Mouse (Mus musculus) CH12F3 (cell line): ENCODE measurements around the gene Tstd1.

Experiments used
- in situ Hi-C: fragments of 300-500 bp; cut with MboI; formaldehyde crosslinking; loops from 2 replicates; pipeline ENCODE4 v1.14.3; 2020; ENCODE audit warnings: low sequenced_read_pairs

The Tstd1 gene

GRCm38 (mm10) chr1:171413608-171414007, 5.1 kb upstream of the Tstd1 start:
- in situ Hi-C loops, result no loop called here

GRCm38 (mm10) chr1:171419291-171419882, 715 bp downstream of the Tstd1 start:
- in situ Hi-C loops, result no loop called here

GRCm38 (mm10) chr1:171419905-171420304, 1.2 kb downstream of the Tstd1 start:
- in situ Hi-C loops, result no loop called here

- in situ Hi-C loops, result no loop called here
These were observed 3.9 kb downstream of the Tstd1 start for GRCm38 (mm10) chr1:171422504-171423095.

- in situ Hi-C loops, result no loop called here
These were observed 6.0 kb downstream of the Tstd1 start for GRCm38 (mm10) chr1:171424638-171425037.

- in situ Hi-C loops, result no loop called here
These were observed 6.5 kb downstream of the Tstd1 start for GRCm38 (mm10) chr1:171425126-171425525.

- in situ Hi-C loops, result no loop called here
These were observed 13.5 kb downstream of the Tstd1 start for GRCm38 (mm10) chr1:171432158-171432557.

- in situ Hi-C loops, result no loop called here
These were observed 16.7 kb downstream of the Tstd1 start for GRCm38 (mm10) chr1:171435288-171435814.

- in situ Hi-C loops, result no loop called here
These were observed 17.3 kb downstream of the Tstd1 start for GRCm38 (mm10) chr1:171435974-171436373.

- in situ Hi-C loops, result no loop called here
These were observed 18.8 kb downstream of the Tstd1 start, which contains the start of gene F11r for GRCm38 (mm10) chr1:171437264-171438013. F11r (plus strand) TSS chr1:171437535.

- in situ Hi-C loops, result no loop called here
These were observed 19.5 kb downstream of the Tstd1 start for GRCm38 (mm10) chr1:171438014-171438670.

GRCm38 (mm10) chr1:171439072-171439471, 20.4 kb downstream of the Tstd1 start:
- in situ Hi-C loops, result no loop called here

- in situ Hi-C loops, result no loop called here
These were observed 21.5 kb downstream of the Tstd1 start for GRCm38 (mm10) chr1:171440025-171440725.

GRCm38 (mm10) chr1:171441466-171442412, 23.1 kb downstream of the Tstd1 start:
- in situ Hi-C loops, result no loop called here

- in situ Hi-C loops, result no loop called here
These were observed 23.7 kb downstream of the Tstd1 start for GRCm38 (mm10) chr1:171442413-171442760.

GRCm38 (mm10) chr1:171445050-171445449, 26.4 kb downstream of the Tstd1 start:
- in situ Hi-C loops, result no loop called here

- in situ Hi-C loops, result no loop called here
These were observed 28.2 kb downstream of the Tstd1 start for GRCm38 (mm10) chr1:171446854-171447253.

GRCm38 (mm10) chr1:171447692-171448091, 29.0 kb downstream of the Tstd1 start:
- in situ Hi-C loops, result no loop called here

- in situ Hi-C loops, result no loop called here
These were observed 31.4 kb downstream of the Tstd1 start for GRCm38 (mm10) chr1:171450062-171450461.

- in situ Hi-C loops, result no loop called here
These were observed 32.3 kb downstream of the Tstd1 start for GRCm38 (mm10) chr1:171451001-171451400.
